Mouse (Mus musculus): ENCODE measurements around the gene Pitpnc1. TPM values are rescaled to one million over a fixed set of nuclear protein-coding genes. Genes with fewer than 3 reads are reported as not detected.

The Pitpnc1 gene
- polyA plus RNA-seq, 1 experiment, result not detected

- TF ChIP-seq CTCF (IDR thresholded peaks at IDR 0.05; ENCODE audit: insufficient read depth, low read depth, low read length) (no peak), POLR2A (IDR thresholded peaks at IDR 0.05; ENCODE audit: insufficient read depth, low read depth, low read length) (no peak)
- no peak overlapping the region for H3K27ac ChIP-seq (ENCODE audit: insufficient read depth, low read depth, low read length)
- no peak overlapping the region for H3K4me3 ChIP-seq (ENCODE audit: insufficient read depth, low read depth, low read length)
- peaks cover 7% of the 10 kb centered on the region for H3K4me1 ChIP-seq (ENCODE audit: control insufficient read depth, insufficient read depth, low read length)
- WGBS, result 88% methylated on average over 7 of the region's 7 CpGs
These were observed 11.5 kb downstream of the Pitpnc1 start for GRCm38 (mm10) chr11:107458986-107459385.

DNA sequence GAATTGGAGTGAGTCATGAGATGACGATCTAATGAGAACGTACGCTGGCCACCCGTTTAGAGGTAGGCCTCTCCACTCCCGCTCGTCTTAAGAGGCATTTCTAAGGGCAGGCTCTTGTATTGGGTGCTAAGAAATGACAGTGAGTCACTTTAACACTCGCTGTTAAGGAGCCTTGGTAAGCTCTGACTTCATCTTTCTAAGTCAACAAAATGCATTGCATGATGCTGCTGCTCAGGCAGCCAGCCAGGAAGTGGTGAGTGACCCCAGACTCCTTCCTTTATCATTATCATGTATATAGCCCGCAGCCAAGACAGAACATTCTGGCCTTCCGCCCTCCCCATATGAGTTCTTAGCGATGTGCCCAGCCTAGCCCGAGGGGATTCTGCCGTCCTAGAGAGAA, 12.2 kb downstream of the Pitpnc1 start:
- peaks cover 7% of the 10 kb centered on the region for H3K4me1 ChIP-seq (ENCODE audit: control insufficient read depth, insufficient read depth, low read length)
- no peak for TF ChIP-seq POLR2A (IDR thresholded peaks at IDR 0.05; ENCODE audit: insufficient read depth, low read depth, low read length)
- TF ChIP-seq CTCF (IDR thresholded peaks at IDR 0.05; ENCODE audit: insufficient read depth, low read depth, low read length), result no peak
- H3K4me3 ChIP-seq (ENCODE audit: insufficient read depth, low read depth, low read length), result no peak overlapping the region
- 78% methylated on average over 12 of the region's 12 CpGs for WGBS
- H3K27ac ChIP-seq (ENCODE audit: insufficient read depth, low read depth, low read length), result no peak overlapping the region

DNA sequence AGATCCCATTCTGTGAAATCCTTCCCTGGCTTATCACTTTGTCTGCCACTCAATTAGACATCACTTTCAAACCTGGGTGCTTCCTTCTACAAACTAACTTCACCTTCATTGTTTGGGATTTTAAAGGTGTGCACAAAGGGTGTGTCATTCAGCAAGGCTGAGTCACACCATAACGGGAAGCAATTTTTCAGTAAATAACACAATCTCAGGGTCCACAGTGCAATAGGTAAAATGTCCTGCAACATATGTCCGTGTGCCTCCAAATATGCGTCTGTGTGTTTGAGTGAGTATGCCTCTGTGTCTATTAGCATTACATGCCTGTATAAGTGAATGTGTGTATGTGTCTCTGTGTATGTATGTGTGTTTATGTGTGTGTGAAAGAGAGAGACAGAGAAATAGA, 13.2 kb downstream of the Pitpnc1 start:
- no peak overlapping the region for H3K4me3 ChIP-seq (ENCODE audit: insufficient read depth, low read depth, low read length)
- peaks cover 7% of the 10 kb centered on the region for H3K4me1 ChIP-seq (ENCODE audit: control insufficient read depth, insufficient read depth, low read length)
- 93% methylated on average over 3 of the region's 3 CpGs for WGBS
- no peak overlapping the region for H3K27ac ChIP-seq (ENCODE audit: insufficient read depth, low read depth, low read length)
- TF ChIP-seq CTCF (IDR thresholded peaks at IDR 0.05; ENCODE audit: insufficient read depth, low read depth, low read length), result no peak
- no peak for TF ChIP-seq POLR2A (IDR thresholded peaks at IDR 0.05; ENCODE audit: insufficient read depth, low read depth, low read length)

- 61% methylated on average over 19 of the region's 19 CpGs for WGBS
- Histone ChIP-seq H3K27ac (ENCODE audit: insufficient read depth, low read depth, low read length) (no peak overlapping the region), H3K4me1 (ENCODE audit: control insufficient read depth, insufficient read depth, low read length) (peaks cover 10% of the 10 kb centered on the region), H3K4me3 (ENCODE audit: insufficient read depth, low read depth, low read length) (no peak overlapping the region)
- TF ChIP-seq CTCF (IDR thresholded peaks at IDR 0.05; ENCODE audit: insufficient read depth, low read depth, low read length), result no peak
- TF ChIP-seq POLR2A (IDR thresholded peaks at IDR 0.05; ENCODE audit: insufficient read depth, low read depth, low read length), result no peak
These were observed 15.7 kb downstream of the Pitpnc1 start for GRCm38 (mm10) chr11:107454546-107455462.

GRCm38 (mm10) chr11:107452053-107452452, 18.4 kb downstream of the Pitpnc1 start:
- TF ChIP-seq POLR2A (IDR thresholded peaks at IDR 0.05; ENCODE audit: insufficient read depth, low read depth, low read length) (no peak), CTCF (IDR thresholded peaks at IDR 0.05; ENCODE audit: insufficient read depth, low read depth, low read length) (no peak)
- WGBS, result 94% methylated on average over 7 of the region's 7 CpGs
- H3K27ac ChIP-seq (ENCODE audit: insufficient read depth, low read depth, low read length), result no peak overlapping the region
- H3K4me3 ChIP-seq (ENCODE audit: insufficient read depth, low read depth, low read length), result no peak overlapping the region
- H3K4me1 ChIP-seq (ENCODE audit: control insufficient read depth, insufficient read depth, low read length), result peaks cover 11% of the 10 kb centered on the region

- 75% methylated on average over 10 of the region's 10 CpGs for WGBS
- Histone ChIP-seq H3K27ac (ENCODE audit: insufficient read depth, low read depth, low read length) (no peak overlapping the region), H3K4me1 (ENCODE audit: control insufficient read depth, insufficient read depth, low read length) (peaks cover 13% of the 10 kb centered on the region), H3K4me3 (ENCODE audit: insufficient read depth, low read depth, low read length) (no peak overlapping the region)
- TF ChIP-seq POLR2A (IDR thresholded peaks at IDR 0.05; ENCODE audit: insufficient read depth, low read depth, low read length) (no peak), CTCF (IDR thresholded peaks at IDR 0.05; ENCODE audit: insufficient read depth, low read depth, low read length) (no peak)
These were observed 19.4 kb downstream of the Pitpnc1 start for GRCm38 (mm10) chr11:107451106-107451505.

GRCm38 (mm10) chr11:107450097-107450496, 20.4 kb downstream of the Pitpnc1 start:
- H3K4me3 ChIP-seq (ENCODE audit: insufficient read depth, low read depth, low read length), result no peak overlapping the region
- TF ChIP-seq CTCF (IDR thresholded peaks at IDR 0.05; ENCODE audit: insufficient read depth, low read depth, low read length) (no peak), POLR2A (IDR thresholded peaks at IDR 0.05; ENCODE audit: insufficient read depth, low read depth, low read length) (no peak)
- H3K27ac ChIP-seq (ENCODE audit: insufficient read depth, low read depth, low read length), result no peak overlapping the region
- H3K4me1 ChIP-seq (ENCODE audit: control insufficient read depth, insufficient read depth, low read length), result peaks cover 13% of the 10 kb centered on the region
- 63% methylated on average over 6 of the region's 6 CpGs for WGBS

GRCm38 (mm10) chr11:107449169-107449910, 21.2 kb downstream of the Pitpnc1 start:
- Histone ChIP-seq H3K27ac (ENCODE audit: insufficient read depth, low read depth, low read length) (no peak overlapping the region), H3K4me3 (ENCODE audit: insufficient read depth, low read depth, low read length) (no peak overlapping the region), H3K4me1 (ENCODE audit: control insufficient read depth, insufficient read depth, low read length) (peaks cover 9% of the 10 kb centered on the region)
- 88% methylated on average over 17 of the region's 17 CpGs for WGBS
- TF ChIP-seq CTCF (IDR thresholded peaks at IDR 0.05; ENCODE audit: insufficient read depth, low read depth, low read length), result no peak
- no peak for TF ChIP-seq POLR2A (IDR thresholded peaks at IDR 0.05; ENCODE audit: insufficient read depth, low read depth, low read length)

- Histone ChIP-seq H3K4me1 (ENCODE audit: control insufficient read depth, insufficient read depth, low read length) (peaks cover 9% of the 10 kb centered on the region), H3K27ac (ENCODE audit: insufficient read depth, low read depth, low read length) (no peak overlapping the region), H3K4me3 (ENCODE audit: insufficient read depth, low read depth, low read length) (no peak overlapping the region)
- 85% methylated on average over 9 of the region's 9 CpGs for WGBS
- TF ChIP-seq POLR2A (IDR thresholded peaks at IDR 0.05; ENCODE audit: insufficient read depth, low read depth, low read length), result no peak
- TF ChIP-seq CTCF (IDR thresholded peaks at IDR 0.05; ENCODE audit: insufficient read depth, low read depth, low read length), result no peak
These were observed 22.6 kb downstream of the Pitpnc1 start for GRCm38 (mm10) chr11:107447915-107448314.
